Mouse (Mus musculus) left cerebral cortex, adult 18-20 months (tissue): ENCODE results near the gene Polr3f. TPM values are rescaled to one million over a fixed set of nuclear protein-coding genes. Genes with fewer than 3 reads are reported as not detected.

Source experiments
- DNase-seq, 2 experiments: peaks; one replicate each; pipeline ENCODE4 v3.0.0; 2021 to 2022; ENCODE audit warnings: low spot score in 2 of 2, mixed read lengths in 1 of 2
- total RNA-seq, 2 experiments: library from RNA; stranded (reverse); gene quantifications; 2 replicates each; pipeline ENCODE4 v1.2.3; 2021

Gene Polr3f
- total RNA-seq, 2 experiments from 2014 or later: 22.1 to 22.5 TPM

DNA sequence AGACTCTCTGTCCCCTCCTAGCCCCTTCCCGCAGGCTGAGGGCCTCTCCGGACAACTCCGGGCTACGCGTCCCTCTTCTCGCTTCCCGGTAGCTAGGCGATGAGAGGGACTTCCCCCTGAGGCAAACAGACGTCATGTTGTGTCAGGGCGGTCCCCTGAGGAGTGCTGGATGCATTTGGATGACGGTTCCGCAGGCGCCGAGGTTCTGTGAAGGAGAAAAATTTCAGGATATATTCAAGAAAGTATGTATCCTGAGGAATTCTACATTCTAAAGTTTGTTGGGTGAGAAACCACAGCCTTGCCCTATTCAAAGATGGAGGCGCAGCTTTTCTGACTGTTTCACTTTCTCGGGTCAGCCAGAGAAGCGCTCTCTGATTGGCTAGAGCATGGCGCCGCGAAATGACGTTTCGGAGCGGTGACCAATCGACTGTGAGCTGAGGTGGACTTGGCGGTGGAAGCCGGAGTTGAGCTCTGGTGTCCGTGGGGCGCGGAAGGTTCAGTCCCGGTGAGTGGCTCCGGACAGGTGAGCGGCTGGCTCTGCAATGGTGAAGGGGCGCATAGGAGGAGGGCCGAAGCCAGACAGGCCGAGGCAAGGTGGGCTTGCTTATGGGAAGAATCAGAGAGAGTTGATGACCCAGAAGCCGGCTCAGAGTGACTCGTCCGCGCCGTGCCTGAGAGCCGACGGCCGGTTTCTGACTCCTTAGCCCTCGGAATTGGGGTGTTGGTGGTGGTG, 28.5 kb downstream of the Polr3f start, which contains the start of gene Sec23b:
Gene Sec23b, plus strand, starts transcription at position 410 of the 733 bp plus-strand sequence.
- DNase-seq: peak; percentile 98

DNA sequence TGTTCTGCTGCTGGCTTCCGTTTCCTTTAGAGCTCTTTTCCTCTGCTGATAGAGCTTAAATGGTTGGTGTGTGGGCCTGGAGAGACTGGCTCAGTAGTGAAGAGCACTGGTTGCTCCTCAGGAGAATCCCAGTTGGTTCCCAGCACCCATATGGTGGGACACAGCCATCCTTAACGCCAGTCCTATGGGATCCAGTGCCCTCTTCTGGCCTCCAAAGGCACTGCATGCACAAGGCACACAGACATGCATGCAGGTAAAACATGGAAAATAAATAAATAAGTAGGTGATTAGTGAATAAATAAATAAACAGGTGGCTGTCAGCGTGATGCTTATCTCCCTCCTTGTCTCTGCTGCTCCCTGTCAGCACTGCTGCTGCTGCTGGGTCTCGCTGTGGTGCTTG, 61.2 kb downstream of the Polr3f start:
- DNase-seq: no peak

Other genes with a start within 250 kb of the Polr3f start
- 10 to 100 TPM in 1 of 2 experiments, 1 to 10 TPM in 1; 9.8 to 11.1 TPM for gene Ovol2, start 195.6 kb upstream of the Polr3f start, total RNA-seq
- 10 to 100 TPM; 38.0 to 39.6 TPM for gene Kat14, start 158.7 kb upstream of the Polr3f start, total RNA-seq
- 10 to 100 TPM in 1 of 2 experiments, 1 to 10 TPM in 1; 3.2 to 11.0 TPM for gene Pet117, start 158.7 kb upstream of the Polr3f start, total RNA-seq
- gene Dzank1, start 304 bp upstream of the Polr3f start, total RNA-seq: 100 to 1,000 TPM; 174 to 199 TPM
- 10 to 100 TPM; 26.6 to 27.4 TPM for gene Rbbp9, start 23.2 kb downstream of the Polr3f start, total RNA-seq
- 10 to 100 TPM; 48.2 to 51.4 TPM for gene Sec23b, start 28.5 kb downstream of the Polr3f start, total RNA-seq
- gene Smim26, start 66.3 kb downstream of the Polr3f start, total RNA-seq: 10 to 100 TPM; 50.1 to 51.4 TPM
- 10 to 100 TPM; 65.0 to 68.2 TPM for gene Dtd1, start 72.2 kb downstream of the Polr3f start, total RNA-seq